Mouse (Mus musculus) CH12.LX (cell line): ENCODE data around the gene Wdr95. TPM values are rescaled to one million over a fixed set of nuclear protein-coding genes. Genes with fewer than 3 reads are reported as not detected.

Source experiments
- DNase-seq: peaks from one replicate; pipeline ENCODE4 v3.0.0-alpha.2; 2013; ENCODE audit errors: extremely low read depth
- H3K27ac ChIP-seq: 2 replicates; pipeline ENCODE4 v1.5.1; 2012; ENCODE audit warnings: low read depth, mild to moderate bottlenecking, control low read depth, moderate library complexity; ENCODE audit not compliant: insufficient read depth
- H3K27me3 ChIP-seq: replicated peaks from 2 replicates; pipeline ENCODE3; 2012; ENCODE audit warnings: inconsistent platforms
- H3K36me3 ChIP-seq, 2 experiments: replicated peaks in 1 of 2; 2 replicates each; pipeline versions ENCODE3 to v1.6.1; 2012; ENCODE audit warnings: inconsistent platforms in 1 of 2, low read length in 1 of 2, mild to moderate bottlenecking in 1 of 2, mixed read lengths in 1 of 2, moderate library complexity in 1 of 2; ENCODE audit not compliant: control insufficient read depth in 1 of 2, insufficient read depth in 1 of 2
- H3K4me1 ChIP-seq, 2 experiments: 2 replicates each; pipeline ENCODE4 v1.6.1; 2012; ENCODE audit warnings: inconsistent platforms in 1 of 2, moderate library complexity in 1 of 2; ENCODE audit not compliant: insufficient read depth in 2 of 2, control insufficient read depth in 1 of 2
- H3K4me2 ChIP-seq: 2 replicates; pipeline ENCODE4 v1.6.1; 2012; ENCODE audit warnings: low read depth, mild to moderate bottlenecking, control low read depth; ENCODE audit not compliant: poor library complexity, insufficient read depth, severe bottlenecking
- H3K4me3 ChIP-seq, 3 experiments: fragments of 150-350 bp in 1 of 3; sonication (generic) in 1 of 3; replicated peaks in 1 of 3; 2 replicates each; pipeline versions ENCODE3 to v1.5.1; 2011 to 2012; ENCODE audit warnings: low read depth in 2 of 3, low read length in 2 of 3, mild to moderate bottlenecking in 2 of 3, moderate library complexity in 2 of 3, control low read depth in 1 of 3, improper control_type of control experiment in 1 of 3, inconsistent platforms in 1 of 3, mixed read lengths in 1 of 3; ENCODE audit not compliant: poor library complexity in 1 of 3
- H3K79me2 ChIP-seq: replicated peaks from 2 replicates; pipeline ENCODE4 v1.6.1; 2012; ENCODE audit warnings: mild to moderate bottlenecking, moderate library complexity; ENCODE audit not compliant: control insufficient read depth, poor library complexity, insufficient read depth, severe bottlenecking; ENCODE audit errors: extremely low read depth
- H3K9ac ChIP-seq: 2 replicates; pipeline ENCODE4 v1.6.1; 2012; ENCODE audit warnings: low read depth, mild to moderate bottlenecking, control low read depth, moderate library complexity; ENCODE audit not compliant: insufficient read depth
- H3K9me3 ChIP-seq: replicated peaks from 2 replicates; pipeline ENCODE3; 2012; ENCODE audit warnings: low read length, inconsistent platforms, mixed read lengths
- CHD1 ChIP-seq: IDR thresholded peaks from 2 replicates; pipeline ENCODE4 v1.6.1; 2012; ENCODE audit warnings: low read depth, low read length, improper control_type of control experiment, inconsistent platforms
- CHD2 ChIP-seq: IDR thresholded peaks from 2 replicates; pipeline ENCODE4 v1.6.1; 2011; ENCODE audit warnings: low read length, improper control_type of control experiment
- E2F4 ChIP-seq: IDR thresholded peaks from 2 replicates; pipeline ENCODE4 v1.6.1; 2011; ENCODE audit warnings: low read depth, low read length, improper control_type of control experiment; ENCODE audit not compliant: insufficient replicate concordance
- ETS1 ChIP-seq: conservative IDR thresholded peaks from 2 replicates; pipeline ENCODE4 v1.6.1; 2012; ENCODE audit warnings: low read depth, mild to moderate bottlenecking, inconsistent platforms, low read length, improper control_type of control experiment, moderate library complexity
- HCFC1 ChIP-seq: IDR thresholded peaks from 2 replicates; pipeline ENCODE4 v1.6.1; 2012; ENCODE audit warnings: low read depth, mild to moderate bottlenecking, inconsistent platforms, low read length, improper control_type of control experiment
- JUND ChIP-seq: conservative IDR thresholded peaks from 2 replicates; pipeline ENCODE4 v1.6.1; 2011; ENCODE audit warnings: low read depth, low read length, improper control_type of control experiment
- KAT2A ChIP-seq: IDR thresholded peaks from 2 replicates; pipeline ENCODE4 v1.6.1; 2012; ENCODE audit warnings: low read length, improper control_type of control experiment, inconsistent platforms; ENCODE audit not compliant: insufficient replicate concordance
- MAX ChIP-seq: IDR thresholded peaks from 2 replicates; pipeline ENCODE4 v1.6.1; 2011; ENCODE audit warnings: low read length, improper control_type of control experiment
- MEF2A ChIP-seq: IDR thresholded peaks from 2 replicates; pipeline ENCODE4 v1.6.1; 2014; ENCODE audit warnings: low read depth, mild to moderate bottlenecking, inconsistent platforms, low read length, improper control_type of control experiment, borderline replicate concordance
- MXI1 ChIP-seq: IDR thresholded peaks from 2 replicates; pipeline ENCODE4 v1.6.1; 2011; ENCODE audit warnings: mild to moderate bottlenecking, low read depth, low read length, improper control_type of control experiment
- NELFE ChIP-seq: IDR thresholded peaks from 2 replicates; pipeline ENCODE4 v1.6.1; 2011; ENCODE audit warnings: low read depth, low read length, improper control_type of control experiment
- NRF1 ChIP-seq: IDR thresholded peaks from 2 replicates; pipeline ENCODE4 v1.6.1; 2014; ENCODE audit warnings: low read depth, mild to moderate bottlenecking, inconsistent platforms, low read length, improper control_type of control experiment, moderate library complexity
- RAD21 ChIP-seq: IDR thresholded peaks from 2 replicates; pipeline ENCODE4 v1.6.1; 2011; ENCODE audit warnings: low read depth, mild to moderate bottlenecking, low read length, improper control_type of control experiment, moderate library complexity
- SMC3 ChIP-seq: IDR thresholded peaks from 2 replicates; pipeline ENCODE4 v1.6.1; 2011; ENCODE audit warnings: low read depth, low read length, improper control_type of control experiment
- TBP ChIP-seq: conservative IDR thresholded peaks from 2 replicates; pipeline ENCODE4 v1.6.1; 2011; ENCODE audit warnings: low read depth, low read length, improper control_type of control experiment
- UBTF ChIP-seq: IDR thresholded peaks from 2 replicates; pipeline ENCODE4 v1.6.1; 2012; ENCODE audit warnings: low read depth, mild to moderate bottlenecking, inconsistent platforms, low read length, improper control_type of control experiment, moderate library complexity
- ZKSCAN1 ChIP-seq: IDR thresholded peaks from 2 replicates; pipeline ENCODE4 v1.6.1; 2012; ENCODE audit warnings: low read depth, inconsistent platforms, low read length, improper control_type of control experiment, borderline replicate concordance
- dilution Hi-C: fragments of 300-500 bp; cut with MboI; formaldehyde crosslinking; loops from 2 replicates; pipeline ENCODE4 v1.14.3; 2020; ENCODE audit warnings: low sequenced_read_pairs; ENCODE audit not compliant: extremely low pct_unique_long_range_greater_than_20kb, extremely low pct_ligation_motif_present
- in situ Hi-C: fragments of 300-500 bp; cut with MboI; formaldehyde crosslinking; loops from 3 replicates; pipeline ENCODE4 v1.14.3; 2019; ENCODE audit warnings: low sequenced_read_pairs, low pct_ligation_motif_present, low pct_unique_long_range_greater_than_20kb, mixed read lengths
- polyA plus RNA-seq: library from polyadenylated mRNA; unstranded; fragments of >175 nt; gene quantifications from 2 replicates; pipeline ENCODE4 v1.2.1, GENCODE M21; 2012; ENCODE audit warnings: low read depth; ENCODE audit not compliant: insufficient read length
- total RNA-seq, 2 experiments: library from RNA; depleted of rRNA; stranded (reverse); fragments of 300-350 nt in 1 of 2; fragments of >200 nt in 1 of 2; gene quantifications; 2 replicates each; pipeline ENCODE4 v1.2.3; 2012 to 2014

The Wdr95 gene
- total and polyA plus RNA-seq, 3 experiments = not detected

DNA sequence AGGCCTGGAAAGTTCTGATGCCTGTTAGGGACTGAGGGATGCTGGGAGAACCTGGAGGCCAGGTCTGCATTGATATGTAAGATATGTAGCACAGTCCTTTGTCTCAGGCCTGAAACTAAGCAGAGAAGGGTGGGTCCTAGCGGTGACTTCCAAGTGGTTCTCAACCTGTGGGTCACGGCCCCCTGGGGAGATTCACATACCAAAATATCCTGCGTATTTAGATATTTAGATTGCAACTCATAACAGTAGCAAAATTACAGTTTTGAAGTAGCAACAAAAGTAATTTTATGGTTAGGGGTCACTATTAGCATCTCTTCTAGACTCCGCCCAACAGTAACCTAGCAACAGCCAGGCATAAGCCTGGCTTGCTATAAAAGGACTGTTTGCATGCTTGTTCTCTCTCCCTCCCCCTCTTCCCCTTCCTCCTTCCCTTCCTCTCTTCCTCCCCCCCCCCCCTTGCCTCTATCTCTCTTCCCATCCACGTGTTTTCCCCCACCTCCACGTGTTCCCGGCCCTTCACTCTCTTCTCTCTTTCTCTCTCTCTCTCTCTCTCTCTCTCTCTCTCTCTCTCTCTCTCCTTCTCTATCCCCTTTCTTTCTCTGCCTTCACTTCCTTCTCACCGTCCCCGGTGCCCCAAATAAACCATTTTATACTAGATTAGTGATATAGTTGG lies 130.4 kb downstream of the Wdr95 start:
- Histone ChIP-seq H3K9ac (no peak overlapping the region), H3K79me2 (no peaks in the 10 kb centered on the region), H3K27me3 (no peaks in the 10 kb centered on the region), H3K27ac (no peak overlapping the region), H3K9me3 (peaks cover 7% of the 10 kb centered on the region), H3K36me3 (no peaks in the 10 kb centered on the region), H3K4me1 (no peaks in the 10 kb centered on the region), H3K4me3 (no peak overlapping the region), H3K4me2 (no peak overlapping the region)
- in situ Hi-C loops = no loop called here
- TF ChIP-seq HCFC1 (no peak), CHD1 (no peak), UBTF (no peak), MXI1 (no peak), NELFE (no peak), MEF2A (no peak), JUND (no peak), TBP (no peak), MAX (no peak)
- DNase-seq = no peak
- dilution Hi-C loops = no loop called here

DNA sequence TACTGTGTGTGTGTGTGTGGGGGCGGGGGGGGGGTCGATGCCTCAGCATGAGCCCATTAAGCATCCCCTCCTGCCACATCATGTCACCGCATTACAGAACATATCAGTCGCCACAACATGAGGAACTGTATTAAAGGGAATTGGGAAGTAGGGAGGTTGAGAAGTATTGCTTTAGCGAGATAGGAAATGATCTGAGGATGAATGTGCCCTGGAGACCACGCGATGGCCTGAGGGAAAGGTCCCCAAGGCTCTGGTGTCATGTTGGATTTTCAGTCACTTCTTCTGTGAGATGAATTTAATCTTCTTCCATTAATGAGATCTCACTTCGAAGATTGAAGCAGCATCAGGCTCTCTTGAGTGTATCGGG lies 130.9 kb downstream of the Wdr95 start:
- no peak for TF ChIP-seq NRF1
- no peak for TF ChIP-seq ZKSCAN1
- no peak for TF ChIP-seq SMC3
- no peak for TF ChIP-seq ETS1
- no peak for TF ChIP-seq JUND
- no peak for TF ChIP-seq RAD21
- TF ChIP-seq E2F4 = no peak
- TF ChIP-seq CHD2 = no peak
- TF ChIP-seq KAT2A = no peak
- in situ Hi-C loops = no loop called here
- H3K27ac ChIP-seq = no peak overlapping the region

More for the DNA sequence above, 130.9 kb downstream of the Wdr95 start:
- H3K36me3 ChIP-seq = no peaks in the 10 kb centered on the region
- no peaks in the 10 kb centered on the region for H3K27me3 ChIP-seq
- H3K79me2 ChIP-seq = no peaks in the 10 kb centered on the region
- peaks cover 5% of the 10 kb centered on the region for H3K9me3 ChIP-seq
- dilution Hi-C loops = no loop called here
- H3K4me3 ChIP-seq = no peak overlapping the region
- H3K4me1 ChIP-seq = no peaks in the 10 kb centered on the region
- DNase-seq = no peak
- H3K9ac ChIP-seq = no peak overlapping the region
- H3K4me2 ChIP-seq = no peak overlapping the region
